Mouse (Mus musculus): Measurements from ENCODE around the gene Clstn1.

The Clstn1 gene

GRCm38 (mm10) chr4:149564452-149565407, 21.5 kb upstream of the Clstn1 start:
- in situ Hi-C loops (cut with MboI; ENCODE audit: unreplicated experiment in 2 of 2), result no loop called here

GRCm38 (mm10) chr4:149567432-149568026, 18.7 kb upstream of the Clstn1 start:
- in situ Hi-C loops (cut with MboI; ENCODE audit: unreplicated experiment in 2 of 2), result no loop called here

- in situ Hi-C loops (cut with MboI; ENCODE audit: unreplicated experiment in 2 of 2), result no loop called here
These were observed 17.6 kb upstream of the Clstn1 start for GRCm38 (mm10) chr4:149568622-149569021.

GRCm38 (mm10) chr4:149569781-149570497, 16.3 kb upstream of the Clstn1 start:
- in situ Hi-C loops (cut with MboI; ENCODE audit: unreplicated experiment in 2 of 2), result no loop called here

GRCm38 (mm10) chr4:149570498-149570863, 15.8 kb upstream of the Clstn1 start:
- in situ Hi-C loops (cut with MboI; ENCODE audit: unreplicated experiment in 2 of 2), result no loop called here

GRCm38 (mm10) chr4:149571209-149571608, 15.1 kb upstream of the Clstn1 start:
- in situ Hi-C loops (cut with MboI; ENCODE audit: unreplicated experiment in 2 of 2), result no loop called here

GRCm38 (mm10) chr4:149571651-149572149, 14.6 kb upstream of the Clstn1 start:
- in situ Hi-C loops (cut with MboI; ENCODE audit: unreplicated experiment in 2 of 2), result no loop called here

GRCm38 (mm10) chr4:149572446-149572845, 13.8 kb upstream of the Clstn1 start:
- in situ Hi-C loops (cut with MboI; ENCODE audit: unreplicated experiment in 2 of 2), result no loop called here

GRCm38 (mm10) chr4:149572851-149573250, 13.4 kb upstream of the Clstn1 start:
- in situ Hi-C loops (cut with MboI; ENCODE audit: unreplicated experiment in 2 of 2), result no loop called here

GRCm38 (mm10) chr4:149574391-149574821, 11.9 kb upstream of the Clstn1 start:
- in situ Hi-C loops (cut with MboI; ENCODE audit: unreplicated experiment in 2 of 2), result no loop called here

- in situ Hi-C loops (cut with MboI; ENCODE audit: unreplicated experiment in 2 of 2), result no loop called here
These were observed 10.2 kb upstream of the Clstn1 start for GRCm38 (mm10) chr4:149576061-149576460.

GRCm38 (mm10) chr4:149576993-149577548, 9.2 kb upstream of the Clstn1 start:
- in situ Hi-C loops (cut with MboI; ENCODE audit: unreplicated experiment in 2 of 2), result no loop called here

GRCm38 (mm10) chr4:149578085-149578681, 8.1 kb upstream of the Clstn1 start:
- in situ Hi-C loops (cut with MboI; ENCODE audit: unreplicated experiment in 2 of 2), result no loop called here

- in situ Hi-C loops (cut with MboI; ENCODE audit: unreplicated experiment in 2 of 2), result no loop called here
These were observed 7.4 kb upstream of the Clstn1 start for GRCm38 (mm10) chr4:149578831-149579230.

GRCm38 (mm10) chr4:149585236-149585635, 1.0 kb upstream of the Clstn1 start:
- in situ Hi-C loops (cut with MboI; ENCODE audit: unreplicated experiment in 2 of 2), result no loop called here

GRCm38 (mm10) chr4:149586783-149587595, 721 bp downstream of the Clstn1 start:
- in situ Hi-C loops (cut with MboI; ENCODE audit: unreplicated experiment in 2 of 2), result no loop called here

- in situ Hi-C loops (cut with MboI; ENCODE audit: unreplicated experiment in 2 of 2), result no loop called here
These were observed 1.4 kb downstream of the Clstn1 start for GRCm38 (mm10) chr4:149587596-149588168.

- in situ Hi-C loops (cut with MboI; ENCODE audit: unreplicated experiment in 2 of 2), result no loop called here
These were observed 3.9 kb downstream of the Clstn1 start for GRCm38 (mm10) chr4:149590200-149590599.

- in situ Hi-C loops (cut with MboI; ENCODE audit: unreplicated experiment in 2 of 2), result no loop called here
These were observed 5.2 kb downstream of the Clstn1 start for GRCm38 (mm10) chr4:149591486-149591885.
